Mouse (Mus musculus) lung, embryonic 15.5 days (tissue): ENCODE measurements around the gene Abca3. TPM values are rescaled to one million over a fixed set of nuclear protein-coding genes. Genes with fewer than 3 reads are reported as not detected.

Source experiments
- ATAC-seq: fragments of 200-750 bp; cut with Nextera tagmentation; 2 replicates; pipeline ENCODE4 v1.8.0; 2017; ENCODE audit warnings: moderate number of reproducible peaks, borderline replicate concordance; ENCODE audit not compliant: low FRiP score, low TSS enrichment; ENCODE audit errors: extremely low read depth
- H3K27ac ChIP-seq: fragments of 300-500 bp; sonication (generic); 2 replicates; pipeline ENCODE4 v1.5.1; 2015; ENCODE audit warnings: moderate library complexity, mild to moderate bottlenecking, inconsistent platforms
- H3K27me3 ChIP-seq: fragments of 300-500 bp; sonication (generic); 2 replicates; pipeline ENCODE4 v1.6.1; 2015; ENCODE audit warnings: inconsistent platforms
- H3K36me3 ChIP-seq: fragments of 300-500 bp; sonication (generic); 2 replicates; pipeline ENCODE4 v1.6.1; 2015; ENCODE audit warnings: inconsistent platforms
- H3K4me1 ChIP-seq: fragments of 300-500 bp; sonication (generic); 2 replicates; pipeline ENCODE4 v1.6.1; 2015; ENCODE audit warnings: inconsistent platforms
- H3K4me2 ChIP-seq: fragments of 300-500 bp; sonication (generic); 2 replicates; pipeline ENCODE4 v1.6.1; 2015; ENCODE audit warnings: inconsistent platforms, mild to moderate bottlenecking, moderate library complexity
- H3K4me3 ChIP-seq: fragments of 300-500 bp; sonication (generic); 2 replicates; pipeline ENCODE4 v1.5.1; 2015; ENCODE audit warnings: mild to moderate bottlenecking, inconsistent platforms
- H3K9ac ChIP-seq: fragments of 300-500 bp; sonication (generic); 2 replicates; pipeline ENCODE4 v1.6.1; 2015; ENCODE audit warnings: inconsistent platforms
- H3K9me3 ChIP-seq: fragments of 300-500 bp; sonication (generic); 2 replicates; pipeline ENCODE4 v1.6.1; 2016; ENCODE audit warnings: inconsistent platforms
- WGBS: fragments of 180-500 bp; shearing (Covaris S2); methylation state at CpG from one replicate; pipeline ENCODE4 v1.1.7; 2015; 5-methylcytosine and 5-hydroxymethylcytosine counted together
- polyA plus RNA-seq: library from polyadenylated mRNA; unstranded; fragments of >200 nt; fragmentation: Nextera tagmentation; extraction: Ambion mirVana; gene quantifications from 2 replicates; pipeline ENCODE4 v1.2.1, GENCODE M21; 2015

The Abca3 gene
- polyA plus RNA-seq, 1 experiment from 2014 or later: 23.1 TPM

DNA sequence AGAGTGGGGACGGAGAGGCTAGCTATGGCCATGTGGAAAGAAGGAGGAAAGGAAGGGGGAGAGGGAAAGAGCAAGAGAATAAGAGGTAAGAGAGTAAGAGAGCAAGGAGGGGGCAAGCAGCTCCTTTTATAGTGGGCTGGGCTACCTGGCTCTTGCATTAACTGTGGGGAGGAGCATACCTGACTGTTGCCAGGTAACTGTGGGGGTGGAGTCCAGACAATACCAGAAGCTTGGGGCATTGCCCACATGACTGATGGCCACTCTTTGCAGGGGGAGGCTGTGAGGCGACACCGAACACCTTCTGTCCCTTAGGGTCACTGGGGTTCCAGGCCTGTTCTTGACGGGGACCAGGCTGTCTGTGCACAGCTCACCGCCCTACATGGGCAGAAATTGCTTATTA lies 37.0 kb downstream of the Abca3 start:
- no peak for ATAC-seq
- Histone ChIP-seq H3K27ac (no peak overlapping the region), H3K4me2 (no peak overlapping the region), H3K9me3 (no peaks in the 10 kb centered on the region), H3K4me1 (no peaks in the 10 kb centered on the region), H3K27me3 (no peaks in the 10 kb centered on the region), H3K4me3 (no peak overlapping the region), H3K36me3 (peaks cover 24% of the 10 kb centered on the region), H3K9ac (no peak overlapping the region)
- 70% methylated on average over 5 of the region's 5 CpGs for WGBS

DNA sequence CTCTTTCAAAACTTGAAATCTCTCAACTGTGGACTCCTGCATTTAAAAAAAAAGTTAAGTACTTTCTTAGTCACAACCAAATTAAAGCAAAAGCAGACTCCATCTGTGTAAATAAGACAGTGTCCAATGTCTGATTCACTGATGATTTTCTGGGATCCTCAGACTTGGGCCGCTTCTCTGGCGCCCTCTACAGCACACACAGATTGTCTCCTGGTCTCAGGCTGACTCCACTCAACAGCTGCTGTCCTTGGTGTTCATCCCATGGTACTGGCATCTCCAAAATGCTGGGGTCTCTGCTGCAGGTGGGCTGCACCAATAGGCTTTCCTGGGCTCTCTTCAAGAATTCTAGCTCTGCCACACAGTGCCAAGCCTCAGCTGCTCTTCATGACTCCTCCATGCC lies 38.1 kb downstream of the Abca3 start:
- Histone ChIP-seq H3K9me3 (no peaks in the 10 kb centered on the region), H3K27me3 (no peaks in the 10 kb centered on the region), H3K9ac (no peak overlapping the region), H3K4me1 (no peaks in the 10 kb centered on the region), H3K4me3 (no peak overlapping the region), H3K4me2 (no peak overlapping the region), H3K27ac (no peak overlapping the region), H3K36me3 (peaks cover 17% of the 10 kb centered on the region)
- ATAC-seq: no peak
- 0% methylated on average over 2 of the region's 2 CpGs for WGBS

GRCm38 (mm10) chr17:24391149-24391548 lies 39.4 kb downstream of the Abca3 start:
- H3K9ac ChIP-seq: no peak overlapping the region
- no peaks in the 10 kb centered on the region for H3K9me3 ChIP-seq
- H3K36me3 ChIP-seq: peaks cover 17% of the 10 kb centered on the region
- no peak overlapping the region for H3K4me2 ChIP-seq
- no peak overlapping the region for H3K4me3 ChIP-seq
- no peak for ATAC-seq
- no peak overlapping the region for H3K27ac ChIP-seq
- no peaks in the 10 kb centered on the region for H3K27me3 ChIP-seq
- 67% methylated on average over 8 of the region's 8 CpGs for WGBS
- H3K4me1 ChIP-seq: no peaks in the 10 kb centered on the region

GRCm38 (mm10) chr17:24393527-24393926 lies 41.8 kb downstream of the Abca3 start:
- H3K9ac ChIP-seq: no peak overlapping the region
- H3K9me3 ChIP-seq: no peaks in the 10 kb centered on the region
- no peak overlapping the region for H3K4me2 ChIP-seq
- peak overlapping the region; percentile 15; the same call in 1 of the 2 replicates for H3K27ac ChIP-seq
- no peaks in the 10 kb centered on the region for H3K4me1 ChIP-seq
- WGBS: 22% methylated on average over 4 of the region's 4 CpGs
- no peak overlapping the region for H3K4me3 ChIP-seq
- H3K36me3 ChIP-seq: peaks cover 14% of the 10 kb centered on the region
- H3K27me3 ChIP-seq: no peaks in the 10 kb centered on the region
- ATAC-seq: peak; percentile 72

DNA sequence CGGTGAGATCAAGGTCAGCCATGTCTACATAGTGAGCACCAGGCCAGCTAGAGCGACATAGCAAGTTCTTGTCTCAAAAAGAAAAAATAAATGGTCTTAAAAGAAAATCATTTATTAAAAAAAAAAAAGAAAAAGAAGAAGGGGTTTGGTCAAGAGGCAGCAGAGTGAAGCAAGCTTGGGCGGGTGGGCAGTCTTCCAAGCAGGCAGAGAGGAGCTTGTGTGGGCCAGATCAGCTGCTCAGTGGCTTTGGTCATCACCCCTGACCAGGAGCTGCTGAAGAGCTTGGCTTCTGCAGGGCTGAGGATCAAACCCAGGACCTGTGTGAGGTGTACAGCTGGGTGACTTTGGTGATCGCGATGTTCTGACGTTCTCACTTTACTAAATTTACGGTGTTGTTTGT lies 42.7 kb downstream of the Abca3 start:
- Histone ChIP-seq H3K27ac (no peak overlapping the region), H3K36me3 (peaks cover 9% of the 10 kb centered on the region; the same call in 1 of the 2 replicates), H3K9ac (no peak overlapping the region), H3K4me3 (no peak overlapping the region), H3K9me3 (no peaks in the 10 kb centered on the region), H3K4me1 (no peaks in the 10 kb centered on the region), H3K4me2 (no peak overlapping the region), H3K27me3 (no peaks in the 10 kb centered on the region)
- ATAC-seq: no peak
- 81% methylated on average over 7 of the region's 7 CpGs for WGBS

GRCm38 (mm10) chr17:24402371-24402770 lies 50.6 kb downstream of the Abca3 start:
- WGBS: 50% methylated on average over 3 of the region's 3 CpGs
- peaks cover 38% of the 10 kb centered on the region for H3K36me3 ChIP-seq
- H3K9me3 ChIP-seq: no peaks in the 10 kb centered on the region
- H3K9ac ChIP-seq: no peak overlapping the region
- no peak overlapping the region for H3K4me3 ChIP-seq
- no peaks in the 10 kb centered on the region for H3K27me3 ChIP-seq
- H3K27ac ChIP-seq: no peak overlapping the region
- ATAC-seq: no peak
- no peaks in the 10 kb centered on the region for H3K4me1 ChIP-seq
- H3K4me2 ChIP-seq: no peak overlapping the region

DNA sequence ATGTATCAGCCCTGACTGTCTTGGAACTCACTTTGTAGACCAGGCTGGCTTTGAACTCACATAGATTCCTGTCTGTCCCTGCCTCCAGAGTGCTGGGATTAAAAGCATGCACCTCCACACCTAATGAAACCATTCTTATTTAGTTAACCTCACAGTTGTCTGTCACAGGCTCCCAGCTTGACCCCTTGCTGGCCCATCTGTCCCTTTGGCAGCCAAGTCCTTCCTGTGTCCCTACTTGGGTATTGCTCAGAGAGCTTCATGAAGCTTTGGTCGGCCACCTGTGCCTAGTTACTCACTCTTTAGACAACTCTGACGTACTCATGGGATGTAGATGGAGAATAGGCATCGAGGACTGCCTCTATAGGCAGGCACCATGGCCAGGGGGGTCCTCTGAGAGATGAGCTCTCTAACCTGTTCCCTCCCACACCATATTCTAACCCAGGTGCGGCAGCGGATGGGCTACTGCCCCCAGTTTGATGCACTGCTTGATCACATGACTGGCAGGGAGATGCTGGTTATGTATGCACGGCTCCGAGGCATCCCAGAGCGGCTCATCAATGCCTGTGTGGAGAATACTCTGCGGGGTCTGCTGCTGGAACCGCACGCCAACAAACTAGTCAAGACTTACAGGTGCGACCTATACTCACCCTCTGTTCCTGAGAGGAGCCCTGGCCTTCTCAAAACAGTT lies 55.5 kb downstream of the Abca3 start:
- H3K4me3 ChIP-seq: no peak overlapping the region
- H3K4me2 ChIP-seq: no peak overlapping the region
- no peaks in the 10 kb centered on the region for H3K9me3 ChIP-seq
- H3K27ac ChIP-seq: no peak overlapping the region
- WGBS: 80% methylated on average over 12 of the region's 12 CpGs
- no peak overlapping the region for H3K9ac ChIP-seq
- ATAC-seq: no peak
- no peaks in the 10 kb centered on the region for H3K4me1 ChIP-seq
- H3K36me3 ChIP-seq: peaks cover 66% of the 10 kb centered on the region
- no peaks in the 10 kb centered on the region for H3K27me3 ChIP-seq

GRCm38 (mm10) chr17:24413557-24414211 lies 61.9 kb downstream of the Abca3 start:
- H3K9ac ChIP-seq: peak overlapping the region; percentile 61
- peaks cover 31% of the 10 kb centered on the region for H3K4me1 ChIP-seq
- 21% methylated on average over 22 of the region's 22 CpGs for WGBS
- H3K9me3 ChIP-seq: no peaks in the 10 kb centered on the region
- peaks cover 50% of the 10 kb centered on the region for H3K36me3 ChIP-seq
- peak overlapping the region; percentile 70 for H3K4me2 ChIP-seq
- H3K27me3 ChIP-seq: no peaks in the 10 kb centered on the region
- ATAC-seq: peak; percentile 47
- peak overlapping the region; percentile 78 for H3K4me3 ChIP-seq
- H3K27ac ChIP-seq: peak overlapping the region; percentile 92

DNA sequence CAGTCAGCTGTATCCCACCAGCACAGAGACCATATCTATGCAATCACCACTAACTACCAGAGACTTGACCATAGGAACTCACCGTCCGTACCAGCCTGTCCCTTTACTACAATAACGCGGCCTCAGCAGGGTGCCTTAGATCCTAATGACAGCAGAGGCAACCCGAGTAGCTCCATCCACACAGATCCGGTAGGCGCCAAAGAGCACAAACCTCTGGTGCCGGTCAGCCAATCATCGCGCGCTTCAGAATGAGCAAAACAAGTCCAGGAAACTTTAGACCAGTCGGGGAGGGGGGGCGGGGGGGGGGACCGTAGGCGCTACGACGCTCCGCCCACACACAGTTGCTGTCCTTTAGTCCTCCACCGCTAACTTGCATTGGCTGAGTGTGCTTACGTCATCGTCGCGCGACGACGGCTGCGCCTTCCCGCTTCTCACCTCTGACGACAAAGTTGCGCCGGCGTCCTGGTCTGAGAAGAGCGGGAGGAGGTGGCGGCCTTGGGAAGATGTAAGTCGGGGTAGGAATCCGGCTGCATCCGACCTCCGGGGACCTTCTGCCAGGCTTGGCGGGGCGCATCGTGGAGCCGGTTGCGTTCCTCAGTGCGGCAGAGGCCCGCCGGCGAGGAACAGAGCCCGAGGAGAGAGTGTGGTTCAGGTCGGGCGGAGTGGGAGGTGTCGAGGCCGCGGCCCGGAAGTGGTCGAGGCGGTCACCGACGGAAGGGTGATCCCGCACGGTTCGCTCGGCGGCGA lies 62.7 kb downstream of the Abca3 start, which contains the start of gene Rnps1:
Gene Rnps1, plus strand, starts transcription at position 336 of the 747 bp plus-strand sequence.
- peak within 1 kb of the TSS; percentile 85 for H3K4me2 ChIP-seq
- peaks cover 51% of the 10 kb centered on the region for H3K36me3 ChIP-seq
- H3K4me3 ChIP-seq: peak within 1 kb of the TSS; percentile 78
- no peaks in the 10 kb centered on the region for H3K9me3 ChIP-seq
- peak within 1 kb of the TSS; percentile 90 for H3K9ac ChIP-seq
- H3K27ac ChIP-seq: peak within 1 kb of the TSS; percentile 92
- peaks cover 31% of the 10 kb centered on the region for H3K4me1 ChIP-seq
- under 1% methylated on average over 64 of the region's 64 CpGs for WGBS
- ATAC-seq: peak; percentile 96
- H3K27me3 ChIP-seq: no peaks in the 10 kb centered on the region

- Histone ChIP-seq H3K4me2 (peak overlapping the region; percentile 85), H3K27ac (peak overlapping the region; percentile 92), H3K27me3 (no peaks in the 10 kb centered on the region), H3K9me3 (no peaks in the 10 kb centered on the region), H3K4me3 (peak overlapping the region; percentile 78), H3K36me3 (peaks cover 51% of the 10 kb centered on the region), H3K4me1 (peaks cover 31% of the 10 kb centered on the region), H3K9ac (peak overlapping the region; percentile 90)
- ATAC-seq: peak; percentile 15; the same call in 1 of the 2 replicates
- WGBS: under 1% methylated on average over 21 of the region's 21 CpGs
Observed at GRCm38 (mm10) chr17:24415011-24415410, 63.3 kb downstream of the Abca3 start.

GRCm38 (mm10) chr17:24416051-24416652 lies 64.4 kb downstream of the Abca3 start:
- Histone ChIP-seq H3K9ac (peak overlapping the region; percentile 90), H3K4me2 (peak overlapping the region; percentile 85), H3K27me3 (no peaks in the 10 kb centered on the region), H3K27ac (no peak overlapping the region), H3K9me3 (no peaks in the 10 kb centered on the region), H3K4me1 (peaks cover 31% of the 10 kb centered on the region), H3K36me3 (peaks cover 53% of the 10 kb centered on the region), H3K4me3 (peak overlapping the region; percentile 78)
- ATAC-seq: no peak
- WGBS: 74% methylated on average over 3 of the region's 3 CpGs
